Mouse (Mus musculus): ENCODE results near the gene Fam102a. TPM values are rescaled to one million over a fixed set of nuclear protein-coding genes. Genes with fewer than 3 reads are reported as not detected.

Fam102a gene
- total RNA-seq, 2 experiments from 2014 or later, result 35.2 to 44.4 TPM

Other genes with a start within 250 kb of the Fam102a start
- 10 to 100 TPM; 78.9 to 83.9 TPM for gene Golga2, start 247.9 kb upstream of the Fam102a start, total RNA-seq (2021)
- 100 to 1,000 TPM; 204 to 219 TPM for gene Swi5, start 247.3 kb upstream of the Fam102a start, total RNA-seq (2021)
- gene Ciz1, start 183.0 kb upstream of the Fam102a start, total RNA-seq (2021), result 10 to 100 TPM; 69.5 to 79.0 TPM
- gene Dnm1, start 182.0 kb upstream of the Fam102a start, total RNA-seq (2021), result 1,000 to 10,000 TPM; 1,093 to 1,153 TPM
- 100 to 1,000 TPM; 265 to 282 TPM for gene 1110008P14Rik, start 153.4 kb upstream of the Fam102a start, total RNA-seq (2021)
- 1 to 10 TPM; 1.5 to 2.6 TPM for gene Lcn2, start 147.1 kb upstream of the Fam102a start, total RNA-seq (2021)
- 10 to 100 TPM; 43.5 to 48.3 TPM for gene Ptges2, start 139.4 kb upstream of the Fam102a start, total RNA-seq (2021)
- gene Naif1, start 84.9 kb upstream of the Fam102a start, total RNA-seq (2021), result 1 to 10 TPM; 4.0 to 4.1 TPM
- gene Slc25a25, start 83.9 kb upstream of the Fam102a start, total RNA-seq (2021), result 10 to 100 TPM; 52.1 to 55.4 TPM
- 10 to 100 TPM; 78.7 to 86.3 TPM for gene Dpm2, start 35.5 kb downstream of the Fam102a start, total RNA-seq (2021)
- gene Pip5kl1, start 39.5 kb downstream of the Fam102a start, total RNA-seq (2021), result 10 to 100 TPM; 12.7 to 14.3 TPM
- 1 to 10 TPM in 1 of 2 experiments, under 1 TPM in 1; 0.86 to 1.1 TPM for gene 9430097D07Rik, start 40.4 kb downstream of the Fam102a start, total RNA-seq (2021)
- gene St6galnac4, start 51.8 kb downstream of the Fam102a start, total RNA-seq (2021), result 10 to 100 TPM; 36.2 to 38.4 TPM
- gene St6galnac6, start 64.4 kb downstream of the Fam102a start, total RNA-seq (2021), result 100 to 1,000 TPM; 110 to 114 TPM
- gene Ak1, start 86.4 kb downstream of the Fam102a start, total RNA-seq (2021), result 100 to 1,000 TPM; 162 to 164 TPM
- gene Eng, start 111.3 kb downstream of the Fam102a start, total RNA-seq (2021), result 10 to 100 TPM; 30.7 to 34.5 TPM
- gene Fpgs, start 168.8 kb downstream of the Fam102a start, total RNA-seq (2021), result 10 to 100 TPM in 1 of 2 experiments, 1 to 10 TPM in 1; 9.5 to 10.1 TPM
- 100 to 1,000 TPM; 100 to 106 TPM for gene Cdk9, start 177.7 kb downstream of the Fam102a start, total RNA-seq (2021)
- 10 to 100 TPM; 31.1 to 35.6 TPM for gene Sh2d3c, start 185.7 kb downstream of the Fam102a start, total RNA-seq (2021)
- gene 6330409D20Rik, start 205.7 kb downstream of the Fam102a start, total RNA-seq (2021), result 1 to 10 TPM; 2.2 to 3.8 TPM
- gene Tor2a, start 221.9 kb downstream of the Fam102a start, total RNA-seq (2021), result 10 to 100 TPM; 27.6 to 30.4 TPM
- gene Ttc16, start 240.3 kb downstream of the Fam102a start, total RNA-seq (2021), result under 1 TPM; 0.23 to 0.35 TPM
- 1 to 10 TPM; 6.1 to 7.6 TPM for gene Ptrh1, start 240.5 kb downstream of the Fam102a start, total RNA-seq (2021)
- under 1 TPM in 1 of 2 experiments, not detected in 1; 0.33 TPM for gene Cfap157, start 249.1 kb downstream of the Fam102a start, total RNA-seq (2021)

Measured in left cerebral cortex, postnatal 14 days (tissue).